Mouse (Mus musculus): ENCODE results near the gene Zmynd8.

Zmynd8 gene

DNA sequence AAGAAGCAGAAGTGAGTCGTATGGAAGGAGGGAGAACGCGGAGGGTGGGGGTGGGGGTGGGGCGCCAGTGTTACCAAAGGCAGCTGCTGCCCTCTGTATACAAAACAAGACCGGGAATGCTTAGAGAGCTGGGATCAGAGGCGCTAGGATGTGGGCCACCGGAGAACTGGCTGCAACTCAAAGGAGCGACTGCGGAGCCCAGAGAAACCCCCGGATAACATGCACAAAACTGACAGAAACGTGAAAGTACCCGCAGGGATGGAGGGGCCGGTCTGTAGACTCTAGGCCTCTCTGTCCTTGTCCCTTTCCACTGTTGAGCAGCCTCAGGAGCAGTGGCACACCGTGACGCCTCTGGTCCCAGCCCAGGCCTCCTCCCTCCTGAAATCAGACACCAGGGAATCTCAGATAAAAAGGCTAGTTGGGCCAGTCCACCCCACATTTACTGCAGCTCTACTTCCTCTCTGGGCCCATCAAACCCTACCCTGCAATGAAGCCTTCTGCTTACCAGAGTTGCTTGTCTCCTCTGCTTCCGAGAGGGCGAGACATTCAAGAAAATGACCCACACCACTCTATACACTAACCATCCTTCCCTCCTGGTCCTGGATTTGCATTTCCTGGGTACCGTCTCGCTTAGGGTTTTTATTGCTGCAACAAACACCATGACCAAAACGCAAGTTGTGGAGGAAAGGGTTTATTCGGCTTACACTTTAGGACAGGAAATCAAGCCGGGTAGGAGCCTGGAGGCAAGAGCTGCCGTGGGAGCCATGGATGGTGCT is 1.7 kb upstream of the Zmynd8 start:
- intact Hi-C loops (cut with DNase I) = no loop called here

DNA sequence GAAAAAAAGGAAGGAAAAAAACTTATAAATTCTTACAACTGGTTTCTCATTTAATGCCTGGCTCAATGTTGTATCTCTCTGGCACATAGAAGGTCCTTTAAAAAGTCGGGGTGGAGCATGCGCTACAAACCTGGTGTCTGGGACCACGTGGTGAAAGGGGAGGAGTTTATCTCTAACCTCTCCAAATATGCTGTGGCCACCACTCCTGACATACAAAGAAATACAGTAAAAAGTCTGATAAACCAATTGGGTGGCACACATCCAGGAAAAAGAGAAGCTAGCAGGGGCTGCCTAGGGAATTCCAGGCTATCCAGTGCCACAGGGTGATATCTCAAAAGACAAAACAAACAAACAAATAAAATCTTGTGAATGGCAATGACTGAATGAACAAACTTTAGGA is 1.1 kb upstream of the Zmynd8 start:
- intact Hi-C loops (cut with DNase I) = loop anchor here (5.0 kb wide), 1 partner anchor 63 kb away; no protein-coding TSS in a partner anchor

DNA sequence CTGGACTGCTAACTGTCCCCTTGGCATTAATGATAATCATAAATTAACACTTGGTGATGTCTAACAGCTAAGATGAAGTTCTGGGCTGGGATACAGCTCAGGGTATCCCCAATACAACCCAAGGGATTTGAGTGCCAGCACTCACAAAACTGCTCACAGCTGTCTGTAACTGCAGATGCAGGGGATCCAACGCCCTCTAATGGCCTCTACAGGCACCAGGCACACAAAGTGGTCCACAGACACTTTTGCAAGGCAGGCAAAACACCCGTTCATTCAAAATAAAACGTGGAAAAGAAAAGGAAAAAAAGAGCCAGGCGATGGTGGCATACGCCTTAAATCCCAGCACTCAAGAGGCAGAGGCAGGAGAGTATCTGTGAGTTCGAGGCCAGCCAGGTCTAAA is 658 bp upstream of the Zmynd8 start:
- intact Hi-C loops (cut with DNase I) = loop anchor here (5.0 kb wide), 1 partner anchor 62 kb away; no protein-coding TSS in a partner anchor

DNA sequence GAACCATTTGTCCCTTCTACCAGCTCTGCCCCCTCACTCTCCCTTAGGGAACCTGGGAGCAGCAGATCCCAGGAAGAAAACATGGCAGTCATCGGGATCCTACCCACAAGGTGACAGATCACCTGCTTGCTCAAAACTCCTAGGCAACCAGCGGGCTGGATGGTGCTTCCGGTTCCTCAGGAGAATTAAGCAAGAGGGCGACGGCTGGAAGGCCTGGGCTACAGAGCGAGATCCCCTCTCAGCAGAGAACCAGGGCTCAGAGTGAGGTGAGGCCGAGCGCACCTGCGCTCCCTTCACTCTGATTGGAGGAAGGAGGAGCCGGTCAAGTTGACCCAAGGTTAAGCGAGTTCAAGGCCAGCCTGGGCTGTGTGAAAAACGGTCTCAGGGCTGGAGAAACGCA is 2.6 kb downstream of the Zmynd8 start:
- intact Hi-C loops (cut with DNase I) = loop anchor here (5.0 kb wide), 1 partner anchor 59 kb away; no protein-coding TSS in a partner anchor

DNA sequence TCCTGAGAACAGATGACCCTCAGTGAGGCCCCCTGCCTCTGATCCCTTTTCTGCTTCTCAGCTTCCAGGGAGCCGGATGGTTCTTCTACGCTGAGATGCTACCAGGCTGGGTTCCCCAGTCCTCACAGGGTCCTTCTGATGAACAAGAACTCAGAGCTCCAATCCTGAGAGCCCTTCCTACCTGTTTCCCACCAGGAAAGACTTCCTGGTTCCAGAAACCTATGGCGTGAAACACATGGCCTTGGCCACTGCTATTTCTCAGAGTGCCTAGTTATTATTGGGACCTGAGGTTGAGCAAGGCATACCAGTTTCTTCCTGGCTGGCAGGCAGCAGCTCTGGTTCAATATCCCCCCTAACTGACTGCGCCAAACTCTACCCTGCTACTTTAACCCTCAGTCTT is 3.1 kb downstream of the Zmynd8 start:
- intact Hi-C loops (cut with DNase I) = loop anchor here (5.0 kb wide), 1 partner anchor 58 kb away; no protein-coding TSS in a partner anchor

DNA sequence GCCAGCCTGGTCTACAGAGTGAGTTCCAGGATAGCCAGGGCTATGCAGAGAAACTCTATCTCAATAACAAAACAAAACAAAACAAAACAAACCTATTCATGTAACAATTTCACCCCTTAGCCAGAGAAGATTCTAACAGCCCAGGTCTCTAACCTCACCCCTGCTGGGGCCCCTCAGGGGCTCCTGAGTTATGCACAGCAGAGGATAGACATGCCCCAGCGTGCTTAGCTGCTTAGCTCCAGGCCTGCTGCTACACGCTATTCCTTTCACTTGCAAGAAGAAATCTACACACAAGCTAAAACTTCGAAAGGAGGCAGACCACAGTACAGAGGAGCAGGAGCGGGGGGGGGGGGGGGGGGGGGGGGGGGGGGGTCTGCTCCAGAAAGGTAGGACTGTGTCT is 4.3 kb downstream of the Zmynd8 start:
- intact Hi-C loops (cut with DNase I) = no loop called here

DNA sequence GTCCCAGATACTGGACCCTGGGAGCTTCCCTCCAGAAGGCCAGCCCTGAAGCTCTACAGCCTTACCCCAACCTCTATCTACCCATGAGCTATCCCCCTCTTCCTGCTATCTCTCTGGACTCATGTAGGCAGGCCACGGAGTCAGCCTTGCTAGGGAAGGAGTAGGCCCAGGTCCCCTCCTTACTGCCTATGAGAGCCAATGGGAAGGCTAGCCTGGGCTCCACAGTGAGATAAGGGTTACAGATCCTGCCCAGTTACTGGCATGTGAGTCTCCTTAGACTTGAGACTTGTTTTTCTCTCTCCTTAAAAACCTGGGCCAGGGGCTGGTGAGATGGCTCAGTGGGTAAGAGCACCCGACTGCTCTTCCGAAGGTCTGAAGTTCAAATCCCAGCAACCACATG is 5.6 kb downstream of the Zmynd8 start:
- intact Hi-C loops (cut with DNase I) = no loop called here

DNA sequence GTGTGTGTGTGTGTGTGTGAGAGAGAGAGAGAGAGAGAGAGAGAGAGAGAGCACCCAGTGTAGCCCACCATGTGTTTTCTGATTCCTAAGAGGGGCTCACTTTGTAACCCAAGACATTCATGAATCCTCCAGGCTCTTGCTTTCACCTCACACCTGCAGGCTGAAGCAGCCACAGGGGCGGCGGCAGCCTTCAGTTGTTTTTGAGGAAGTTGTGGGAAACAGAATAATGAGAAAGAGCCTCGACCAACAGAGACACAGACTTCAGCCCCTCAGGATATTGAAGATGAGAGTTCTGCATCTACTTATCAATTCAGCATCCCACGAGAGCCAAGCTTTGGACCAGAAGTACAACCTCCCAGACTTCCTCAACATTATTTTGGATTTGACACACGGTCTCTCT is 6.2 kb downstream of the Zmynd8 start:
- intact Hi-C loops (cut with DNase I) = no loop called here

DNA sequence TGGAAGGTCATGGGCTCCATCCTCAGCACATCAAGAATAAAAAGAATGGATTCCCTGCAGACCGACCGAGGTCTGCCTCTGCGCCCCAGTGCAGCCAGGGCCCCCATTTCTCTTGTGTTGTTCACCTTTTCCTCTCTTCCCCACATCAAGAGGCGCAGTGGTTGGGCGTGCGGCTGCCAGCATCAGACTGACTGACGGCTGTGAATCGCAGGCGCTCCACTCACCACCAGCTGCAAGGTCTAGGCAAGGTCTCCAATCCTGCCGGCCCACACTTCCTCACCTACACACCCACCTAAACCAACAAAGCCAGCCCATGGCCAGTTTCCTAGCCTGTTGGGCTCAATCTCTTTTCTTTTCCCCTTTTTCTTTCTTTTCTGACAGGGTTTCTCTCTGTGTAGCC is 8.4 kb downstream of the Zmynd8 start:
- intact Hi-C loops (cut with DNase I) = no loop called here

DNA sequence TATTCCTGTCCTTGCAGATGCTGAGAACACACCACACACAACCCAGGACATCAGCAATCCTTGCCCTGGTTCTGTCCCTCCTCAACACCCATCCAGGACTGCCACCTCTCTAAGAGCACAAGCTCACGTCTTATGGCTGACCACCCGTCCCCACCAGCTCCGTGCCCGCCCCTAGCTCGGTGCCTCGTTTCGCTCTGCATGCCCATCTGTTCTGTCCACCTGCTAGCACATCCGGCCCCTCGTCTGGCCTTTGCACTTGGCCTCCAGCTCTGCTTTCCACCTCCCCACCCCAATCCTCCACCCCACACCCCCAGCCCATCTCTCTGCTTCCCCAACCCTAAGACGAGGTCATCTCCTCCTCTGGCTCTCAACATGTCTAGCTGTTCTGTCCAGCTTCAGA is 8.9 kb downstream of the Zmynd8 start:
- intact Hi-C loops (cut with DNase I) = no loop called here

DNA sequence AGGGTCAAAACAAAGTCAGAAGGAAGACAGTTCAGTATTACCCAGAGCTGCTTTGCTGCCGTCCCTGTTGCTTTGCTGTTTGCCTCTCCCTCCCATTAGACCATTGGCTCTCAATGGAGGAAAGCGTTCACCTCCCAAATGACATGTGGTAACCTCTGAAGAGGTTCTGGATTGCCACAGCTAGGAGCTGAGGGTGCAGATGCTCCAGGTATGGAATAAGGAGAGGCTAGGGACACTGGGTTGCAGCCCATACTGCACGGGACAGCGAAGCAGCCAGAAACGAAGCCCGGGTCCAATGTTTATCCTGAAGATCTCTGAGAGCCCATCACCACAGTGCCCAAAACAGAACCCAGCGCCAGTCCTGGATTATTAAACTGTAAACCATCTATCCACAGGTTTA is 9.6 kb downstream of the Zmynd8 start:
- intact Hi-C loops (cut with DNase I) = no loop called here

DNA sequence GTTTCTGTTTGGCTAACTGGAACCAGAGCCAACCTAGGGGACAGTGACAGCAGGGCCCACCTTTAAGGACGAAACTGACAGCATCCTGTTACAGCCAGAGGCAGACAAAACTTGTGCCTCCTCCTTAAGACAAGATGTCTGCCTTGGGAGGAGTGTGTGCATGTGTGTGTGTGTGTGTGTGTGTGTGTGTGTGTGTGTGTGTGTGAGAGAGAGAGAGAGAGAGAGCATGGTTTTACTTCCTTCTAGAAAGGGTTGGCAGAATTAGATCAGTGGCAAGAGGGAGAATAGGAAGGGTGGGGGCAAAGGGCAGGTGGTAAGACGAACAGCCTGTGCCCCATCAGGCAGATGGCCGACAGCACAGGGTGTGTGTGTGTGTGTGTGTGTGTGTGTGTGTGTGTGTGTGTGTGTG is 10.0 kb downstream of the Zmynd8 start:
- intact Hi-C loops (cut with DNase I) = no loop called here

DNA sequence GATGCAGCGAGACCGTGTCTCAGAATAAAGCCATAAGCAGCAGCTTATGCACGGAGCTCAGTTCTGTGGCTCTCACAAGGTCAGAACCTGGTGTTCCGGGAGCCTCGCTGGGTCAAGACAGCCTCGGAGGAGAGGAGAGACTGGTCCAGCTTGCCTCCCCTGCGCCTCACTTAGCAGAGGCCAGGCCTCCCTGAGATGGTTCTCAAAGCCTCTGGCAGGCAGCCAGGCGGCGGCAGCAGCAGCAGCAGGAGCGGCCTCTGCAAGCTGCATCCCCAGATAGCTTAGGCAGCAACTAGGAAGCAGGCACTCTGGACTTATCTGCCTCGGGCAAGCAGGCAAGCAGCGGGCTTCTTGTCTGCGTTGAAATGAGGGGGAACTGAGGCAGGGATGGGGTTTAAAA is 10.4 kb downstream of the Zmynd8 start:
- intact Hi-C loops (cut with DNase I) = no loop called here

DNA sequence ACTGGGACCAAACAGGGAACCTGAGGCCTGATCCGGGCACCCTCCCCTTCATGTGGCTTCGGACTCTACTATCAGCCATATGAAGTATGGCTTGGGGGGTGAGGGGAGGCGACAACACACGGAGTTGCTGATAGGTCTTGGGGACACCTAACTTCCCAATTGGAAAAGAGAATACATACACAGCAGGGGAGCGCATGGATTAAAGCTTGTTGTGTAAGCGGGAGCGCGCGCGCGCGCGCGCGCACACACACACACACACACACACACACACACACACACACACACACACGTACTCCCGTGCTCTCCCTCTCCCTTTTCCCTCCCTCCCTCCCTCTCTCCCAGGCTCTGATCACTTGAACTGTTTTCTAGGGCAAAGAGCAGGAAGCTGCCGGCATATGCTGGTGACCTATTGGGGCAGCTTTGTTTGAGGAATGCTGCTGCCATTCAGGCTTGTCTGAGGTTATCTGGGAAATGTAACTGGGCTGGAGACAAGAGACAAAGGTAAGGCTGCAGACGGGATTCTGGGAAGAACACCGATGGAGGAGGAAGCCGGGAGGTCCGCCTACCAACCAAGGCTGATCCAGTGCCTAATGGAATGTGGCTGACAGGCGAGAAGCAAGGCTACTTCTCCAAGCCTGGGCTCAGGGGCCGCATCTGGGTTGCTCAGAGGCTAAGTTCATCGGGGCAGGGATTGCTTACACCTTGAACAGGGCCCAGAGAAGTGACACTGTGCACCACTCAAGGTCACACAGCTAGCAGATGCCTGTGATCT is 11.8 kb downstream of the Zmynd8 start:
- intact Hi-C loops (cut with DNase I) = no loop called here

DNA sequence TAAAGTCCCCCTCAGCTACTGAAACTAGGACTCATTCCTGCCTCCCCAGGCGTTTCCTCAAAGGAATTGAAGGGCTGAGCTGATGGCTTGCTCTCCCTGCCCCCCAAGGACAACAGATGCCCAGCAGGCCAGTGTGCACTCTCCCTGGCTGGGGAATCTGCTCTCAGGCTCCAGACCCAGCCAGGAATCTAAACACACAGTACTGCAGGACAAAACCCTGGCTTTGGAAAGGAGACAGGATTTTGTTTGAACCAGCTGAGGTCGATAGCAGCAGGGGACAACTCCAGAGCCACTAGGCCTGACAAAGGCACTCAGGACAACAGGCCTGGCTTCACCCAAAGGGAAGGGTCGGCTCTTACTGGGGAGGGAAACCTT is 12.3 kb downstream of the Zmynd8 start:
- intact Hi-C loops (cut with DNase I) = no loop called here

DNA sequence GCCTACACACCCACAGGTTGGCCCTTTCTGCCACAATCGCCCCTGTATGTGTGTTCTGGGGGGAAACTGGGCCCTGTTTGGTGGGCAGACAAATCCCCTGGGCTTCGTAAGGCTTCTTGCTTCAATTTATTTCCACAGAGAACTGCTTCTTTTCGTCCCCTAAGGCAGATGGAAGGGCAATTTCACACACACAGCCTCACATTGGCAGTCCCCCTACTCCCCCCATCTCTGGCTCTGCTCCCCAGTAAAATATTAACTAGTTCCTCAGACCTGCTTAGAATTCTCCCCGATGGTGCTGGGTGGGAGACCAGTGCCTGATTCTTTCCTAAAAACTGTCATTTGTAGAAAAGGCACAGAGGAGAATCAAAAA is 12.9 kb downstream of the Zmynd8 start:
- intact Hi-C loops (cut with DNase I) = no loop called here

DNA sequence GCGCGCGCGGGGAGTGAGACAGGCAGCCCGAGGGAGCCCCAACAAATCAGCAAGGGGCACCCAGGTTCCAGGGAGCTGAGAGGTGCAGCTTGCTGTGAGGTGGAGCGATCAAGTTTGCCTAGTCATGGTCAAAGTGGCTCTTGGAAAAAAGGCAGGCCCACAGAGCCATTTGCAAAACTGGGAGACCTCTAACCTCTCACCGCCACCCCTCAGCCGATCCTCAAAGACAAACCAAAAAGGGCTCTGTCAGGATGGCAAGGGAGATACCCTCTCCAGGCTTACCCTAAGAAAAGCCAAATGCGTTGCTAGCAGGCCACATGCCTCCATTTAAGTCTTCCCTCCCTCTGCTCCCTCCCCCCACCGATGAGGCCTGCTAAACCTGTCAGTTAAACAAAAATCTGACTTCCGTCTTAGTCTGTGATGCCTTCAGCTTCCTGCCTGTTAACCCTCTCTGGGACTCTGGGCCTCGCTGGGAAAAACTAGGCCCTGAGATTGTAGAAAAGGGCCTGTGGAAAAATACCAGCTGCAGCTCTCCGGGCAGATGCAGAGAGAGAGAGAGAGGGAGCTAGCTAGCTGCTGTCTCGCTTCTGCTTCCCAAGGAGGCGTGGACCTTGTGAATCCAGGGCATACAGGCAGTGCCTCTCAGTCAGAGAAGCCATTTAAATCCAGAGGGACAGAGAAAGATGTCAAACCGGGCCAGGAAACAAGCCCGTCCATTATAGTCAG is 13.4 kb downstream of the Zmynd8 start:
- intact Hi-C loops (cut with DNase I) = no loop called here

DNA sequence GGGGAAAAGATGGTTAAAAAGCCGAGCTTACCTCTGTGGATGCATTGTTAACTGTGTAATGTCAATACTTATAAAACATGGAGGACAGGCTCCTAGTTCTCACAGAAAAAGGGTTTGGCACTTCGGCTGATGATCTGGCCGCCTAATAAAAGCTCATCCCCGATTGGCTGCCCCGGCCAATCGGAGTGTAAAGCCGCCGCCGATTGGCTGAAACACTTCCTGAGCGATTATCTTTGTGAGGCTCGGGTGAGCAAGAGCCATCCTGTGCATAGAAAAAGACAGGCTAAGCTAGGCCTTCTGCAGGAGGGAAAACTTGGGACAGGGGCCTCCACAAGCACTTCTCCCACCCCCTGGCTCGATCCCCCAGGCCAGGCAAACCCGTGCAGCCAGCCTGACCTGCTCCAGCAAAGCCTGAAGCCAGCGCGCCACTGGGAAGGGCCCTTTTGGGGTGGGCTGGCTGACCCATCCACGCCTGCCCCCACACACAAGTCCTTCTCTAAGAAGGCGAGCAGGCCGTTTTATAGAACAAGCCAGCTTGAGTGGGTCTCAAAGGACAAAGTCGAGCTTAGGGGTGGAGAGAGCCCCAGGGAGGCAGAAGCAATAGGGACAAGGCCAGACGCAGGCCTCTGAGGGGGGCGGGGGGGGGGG is 14.1 kb downstream of the Zmynd8 start:
- intact Hi-C loops (cut with DNase I) = no loop called here

DNA sequence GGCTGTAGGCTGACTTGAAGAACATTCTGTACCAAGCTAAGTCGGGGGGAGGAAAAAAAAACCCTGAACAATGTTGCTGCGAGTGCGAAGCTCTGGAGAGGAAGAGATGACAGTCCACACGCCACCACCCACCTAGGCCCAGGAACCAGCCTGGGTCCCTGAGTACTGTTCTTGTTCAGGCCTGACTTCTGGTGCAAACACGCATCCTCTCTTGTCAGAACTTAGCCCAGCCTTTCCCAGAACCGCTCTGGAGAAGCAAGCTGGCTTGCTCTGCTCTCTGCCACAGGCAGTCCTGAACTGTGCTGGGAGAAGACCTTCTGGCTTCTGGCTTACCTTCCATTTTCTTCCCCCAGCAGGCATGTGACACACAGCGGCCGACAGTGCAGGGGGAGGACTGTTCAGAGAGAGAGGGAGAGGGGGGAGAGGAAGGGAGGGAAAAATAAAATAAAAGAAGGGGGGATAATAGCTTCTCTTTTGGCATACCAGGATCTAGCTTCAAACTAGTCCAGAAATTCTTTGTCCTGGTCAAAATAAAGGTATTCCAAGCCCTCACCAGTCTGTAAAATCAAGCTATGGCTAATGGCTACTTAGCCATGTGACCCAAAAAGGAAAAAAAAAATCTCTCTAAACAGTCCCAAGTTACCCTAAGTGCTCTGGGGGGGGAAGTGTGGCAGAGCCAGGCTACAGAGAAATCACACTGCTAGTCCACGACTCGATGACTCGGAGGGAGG is 14.8 kb downstream of the Zmynd8 start:
- intact Hi-C loops (cut with DNase I) = no loop called here

DNA sequence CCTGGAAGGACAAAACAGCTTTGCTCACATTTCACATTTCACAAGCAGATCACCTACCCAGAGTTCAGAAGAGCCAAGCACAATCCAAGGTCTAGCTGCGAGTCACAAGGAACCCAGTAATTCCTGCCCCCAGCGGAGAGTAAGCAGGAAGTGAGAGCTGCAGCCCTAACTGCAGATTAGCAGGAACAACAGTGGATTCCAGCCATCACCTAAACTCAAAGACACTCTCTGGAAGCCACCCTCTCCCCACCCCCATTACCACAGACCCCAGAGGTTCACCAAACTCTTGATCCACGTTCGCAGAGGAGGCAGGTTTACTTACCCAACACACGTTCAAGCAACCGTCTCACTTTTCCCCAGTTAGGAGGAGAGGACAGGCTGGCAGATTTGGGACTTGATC is 15.8 kb downstream of the Zmynd8 start:
- intact Hi-C loops (cut with DNase I) = no loop called here

All from adrenal gland (tissue).